Mouse (Mus musculus): ENCODE measurements at regions not wholly inside any gene's neighbourhood (a gene's known extent, or its start where the extent isn't known, plus 50 kb on each side); places are given as distances from the start of the nearest gene placed in this dataset.

DNA sequence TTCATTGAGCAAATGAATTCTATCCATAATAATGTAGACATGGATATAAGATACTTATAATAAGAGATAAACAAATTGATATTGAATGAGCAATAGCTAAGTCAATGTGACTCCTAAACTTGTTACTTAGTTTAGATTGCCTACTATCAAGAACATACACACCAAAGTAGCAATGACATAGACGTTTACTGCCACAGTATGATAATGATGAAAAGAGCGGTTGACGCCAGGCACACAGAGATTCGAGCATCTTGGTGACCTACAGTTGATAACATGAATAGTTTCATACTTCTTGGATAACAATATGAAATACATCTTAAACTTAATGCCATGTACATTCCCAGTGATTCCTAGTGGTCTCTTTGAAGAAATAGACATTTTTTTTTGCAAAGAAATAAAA is 55.9 kb upstream of the Tbc1d2b start:
- DNase-seq (ENCODE audit: low spot score): peak; percentile 55

All from c-Kit-positive CD71-positive TER-119-positive erythroid progenitor cells, embryonic 14.5 days (primary cell).